Mouse (Mus musculus) kidney, adult 18-20 months (tissue): Measurements from ENCODE around the gene Tubb2b.

Experiments used
- DNase-seq: peaks from one replicate; pipeline ENCODE4 v3.0.0; 2021

Gene Tubb2b

DNA sequence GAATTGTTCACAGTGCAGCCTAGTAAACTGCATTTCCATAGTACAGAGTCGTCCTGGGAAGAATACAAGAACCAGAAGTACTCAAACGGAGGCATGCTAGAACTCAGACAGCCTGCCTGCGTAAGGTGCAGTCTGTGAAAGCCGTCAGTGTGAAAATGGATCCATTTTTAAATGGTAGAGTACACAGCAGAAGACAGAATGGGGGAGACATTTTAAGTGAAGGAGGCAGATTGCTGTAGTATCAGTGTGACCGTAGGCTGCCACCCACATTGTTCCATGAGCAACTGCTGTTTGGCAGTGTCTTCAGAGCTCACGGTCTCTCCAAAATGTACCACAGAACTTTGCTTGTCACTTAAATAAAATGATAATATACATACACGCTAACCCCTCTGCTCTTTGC, 4.0 kb upstream of the Tubb2b start:
- DNase-seq, result no peak

DNA sequence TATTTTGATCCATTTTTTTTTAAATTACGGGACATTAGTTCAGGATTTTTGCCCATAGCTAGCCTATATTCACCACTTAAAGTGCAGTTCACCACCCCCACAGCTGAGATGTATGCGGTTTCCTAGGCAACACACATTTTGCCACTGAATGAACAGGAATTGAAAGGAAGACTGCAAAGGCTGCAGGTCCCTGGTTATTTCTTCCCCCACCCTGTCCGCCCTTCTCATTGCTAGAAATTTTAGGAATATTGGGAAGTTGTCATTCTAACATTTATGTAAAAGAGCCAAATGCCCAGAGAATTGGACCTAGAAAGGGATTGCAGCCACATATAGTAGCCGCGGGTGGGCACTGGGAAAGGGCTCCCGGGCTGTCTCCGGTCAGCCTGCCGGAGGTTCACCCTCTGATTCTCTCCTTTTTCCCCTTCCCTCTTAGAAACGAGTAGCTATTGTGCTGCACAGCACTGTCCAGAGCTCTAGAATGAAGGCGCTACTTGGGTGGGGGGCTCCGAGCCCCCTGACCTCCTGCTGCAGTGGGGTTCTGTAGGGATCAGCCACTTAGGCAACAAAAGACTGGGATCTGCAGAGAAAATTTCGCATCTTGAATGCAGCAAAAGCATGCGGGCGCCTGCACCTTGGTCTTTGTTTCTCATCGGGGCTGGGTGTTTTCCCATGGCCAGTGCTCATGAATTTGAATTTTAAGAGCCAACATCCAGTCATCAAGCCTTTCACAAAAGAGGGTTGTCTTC, 3.2 kb upstream of the Tubb2b start:
- no peak for DNase-seq

DNA sequence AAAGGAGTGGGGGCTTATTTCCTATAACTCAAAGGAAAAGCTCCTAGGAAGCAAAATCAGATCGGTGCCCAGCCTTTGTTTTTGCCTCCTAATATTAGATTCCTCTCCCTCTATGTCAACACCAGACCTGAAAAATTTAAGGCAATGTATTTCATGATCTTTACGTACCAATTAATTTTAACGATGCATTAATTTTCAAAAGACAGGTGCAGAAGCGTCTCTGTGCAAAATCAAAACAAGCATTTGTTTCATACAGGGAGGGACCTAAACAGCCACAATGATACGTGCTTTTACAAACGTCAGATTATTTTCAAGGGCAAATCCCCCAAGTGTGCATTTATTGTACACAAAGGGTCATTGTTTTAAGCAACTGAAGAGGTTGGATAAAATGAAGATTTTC, 2.6 kb upstream of the Tubb2b start:
- no peak for DNase-seq

DNA sequence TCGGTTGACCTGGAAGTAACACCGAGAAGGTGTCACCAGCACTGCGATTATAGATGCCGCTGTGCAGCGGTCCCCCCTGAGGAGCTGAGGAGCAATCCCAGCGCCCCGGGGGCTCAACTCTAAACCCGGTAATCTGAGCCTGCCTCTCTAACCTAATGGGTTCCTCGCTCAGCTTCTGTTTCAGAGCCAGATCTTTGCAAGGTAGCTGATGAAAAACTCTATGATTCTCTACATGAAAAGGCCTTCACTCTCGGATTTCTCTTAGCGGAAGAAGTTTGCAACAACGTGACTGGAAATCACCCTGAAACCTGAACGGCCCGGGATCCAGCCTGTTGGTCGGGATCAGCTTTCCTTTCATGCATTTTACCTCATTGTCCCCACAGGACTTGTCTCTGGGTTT, 2.0 kb upstream of the Tubb2b start:
- no peak for DNase-seq

DNA sequence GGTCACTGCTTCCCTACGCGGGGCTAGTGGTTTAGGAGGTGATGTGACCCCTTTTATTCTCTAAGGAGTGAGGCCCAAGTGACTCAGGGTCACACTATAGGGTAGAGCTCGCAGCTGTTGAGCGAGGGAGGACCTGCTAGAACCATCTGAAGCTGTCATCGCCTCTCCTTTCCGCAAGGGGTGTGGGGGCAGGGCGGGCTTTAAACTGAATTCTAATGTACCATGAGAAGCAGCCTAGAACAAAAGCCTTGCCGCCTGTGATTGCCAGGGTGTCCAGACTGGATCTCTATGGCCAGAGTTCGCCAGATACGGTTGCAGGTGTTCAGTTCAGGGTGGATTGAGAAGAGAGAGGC, 1.4 kb upstream of the Tubb2b start:
- peak; percentile 36 for DNase-seq

DNA sequence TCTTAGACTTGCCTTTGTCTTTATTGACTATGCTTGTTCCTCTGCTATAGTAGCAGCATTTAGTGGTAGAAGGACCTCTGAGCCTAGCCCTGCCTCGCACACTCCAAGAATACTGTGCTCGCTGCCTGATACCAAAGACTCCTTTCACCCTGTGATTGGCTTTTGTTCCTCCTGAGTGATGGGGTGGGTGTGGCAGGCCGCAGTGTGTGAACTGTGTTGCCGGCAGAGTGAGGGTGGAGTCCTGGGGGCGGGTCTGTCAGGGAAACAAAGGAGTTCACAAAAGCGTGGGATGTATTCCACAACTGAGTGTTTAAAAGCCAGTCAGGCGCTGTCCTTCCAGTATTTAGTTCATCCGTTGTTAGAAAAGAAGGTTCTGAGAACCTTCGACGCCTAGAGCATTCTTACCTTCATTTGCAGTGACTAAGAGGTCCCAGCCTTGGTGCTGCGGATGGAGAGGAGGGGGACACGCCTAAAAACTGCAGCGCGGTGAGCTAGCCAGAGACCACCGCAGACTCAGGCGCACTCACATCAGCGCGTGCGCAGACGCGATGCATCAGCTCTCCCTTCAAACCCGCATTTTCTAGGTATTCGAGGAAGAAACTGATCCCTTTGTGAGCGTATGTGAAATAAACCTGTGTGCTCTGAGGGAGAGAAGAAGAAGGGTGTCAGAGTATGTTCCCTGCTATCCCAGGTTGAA, 893 bp upstream of the Tubb2b start:
- DNase-seq, result peak; percentile 30

DNA sequence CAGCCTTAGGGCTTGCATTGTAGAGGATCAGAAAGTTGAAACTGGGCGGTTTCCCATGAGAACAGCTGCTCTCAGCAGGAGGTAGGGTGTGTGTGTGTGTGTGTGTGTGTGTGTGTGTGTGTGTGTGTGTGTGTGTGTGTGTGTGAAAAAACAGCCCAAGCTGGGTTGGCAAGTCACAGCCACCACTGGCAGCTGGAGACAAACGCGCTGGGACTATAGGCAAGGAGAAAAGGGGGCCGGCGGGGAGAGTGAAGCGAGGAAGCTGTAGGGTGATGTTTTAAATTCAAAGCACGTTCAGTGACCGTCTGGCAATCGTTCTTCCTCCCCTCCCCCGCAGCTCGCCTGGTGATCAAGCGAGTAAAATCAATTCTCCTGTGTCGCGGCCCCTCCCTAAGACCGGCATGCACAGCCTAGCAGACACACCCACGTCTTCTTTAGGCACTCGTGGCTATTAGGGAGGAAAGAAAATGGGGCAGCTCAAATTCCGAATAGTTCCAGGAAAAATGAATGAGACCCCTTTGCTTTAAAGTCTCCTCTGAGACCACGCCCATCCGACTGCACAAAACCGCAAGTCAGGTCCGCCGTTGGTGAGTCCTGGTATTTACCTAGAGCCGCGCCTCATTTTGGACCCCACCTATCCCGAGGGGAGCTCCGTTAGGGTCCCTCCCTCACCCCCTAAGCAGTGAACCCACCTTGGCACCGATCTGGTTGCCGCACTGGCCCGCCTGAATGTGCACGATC, 611 bp downstream of the Tubb2b start:
- DNase-seq, result peak; percentile 74

DNA sequence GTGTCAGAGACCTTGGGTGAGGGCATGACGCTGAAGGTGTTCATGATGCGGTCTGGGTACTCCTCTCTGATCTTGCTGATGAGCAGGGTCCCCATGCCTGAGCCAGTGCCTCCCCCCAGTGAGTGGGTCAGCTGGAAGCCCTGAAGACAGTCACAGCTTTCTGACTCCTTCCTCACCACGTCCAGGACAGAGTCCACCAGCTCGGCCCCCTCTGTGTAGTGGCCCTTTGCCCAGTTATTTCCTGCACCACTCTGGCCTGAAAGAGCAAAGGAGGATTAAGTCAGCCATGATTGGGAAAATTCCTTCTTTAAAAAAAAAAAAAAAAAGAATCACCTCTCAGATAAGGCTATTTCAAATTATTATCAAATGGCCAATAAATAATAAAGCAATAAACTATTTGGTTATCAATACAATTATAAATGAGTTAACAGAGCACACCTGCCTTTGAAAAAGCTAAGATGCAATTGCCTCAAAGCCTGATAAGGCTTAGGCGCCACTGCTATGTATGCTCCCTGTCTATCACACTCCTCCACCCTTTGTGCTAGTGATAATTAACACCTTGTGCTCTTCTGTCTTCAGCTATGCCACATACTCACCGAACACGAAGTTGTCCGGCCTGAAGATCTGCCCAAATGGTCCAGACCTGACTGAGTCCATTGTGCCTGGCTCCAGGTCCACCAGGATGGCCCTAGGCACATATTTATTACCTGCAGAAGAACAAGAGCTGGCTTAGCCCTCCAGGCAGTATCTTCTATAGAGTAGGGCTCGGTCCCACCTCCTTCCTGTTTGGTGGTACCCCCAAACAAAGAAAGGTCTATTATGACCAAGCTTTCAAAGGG, 1.8 kb downstream of the Tubb2b start:
- DNase-seq, result no peak

DNA sequence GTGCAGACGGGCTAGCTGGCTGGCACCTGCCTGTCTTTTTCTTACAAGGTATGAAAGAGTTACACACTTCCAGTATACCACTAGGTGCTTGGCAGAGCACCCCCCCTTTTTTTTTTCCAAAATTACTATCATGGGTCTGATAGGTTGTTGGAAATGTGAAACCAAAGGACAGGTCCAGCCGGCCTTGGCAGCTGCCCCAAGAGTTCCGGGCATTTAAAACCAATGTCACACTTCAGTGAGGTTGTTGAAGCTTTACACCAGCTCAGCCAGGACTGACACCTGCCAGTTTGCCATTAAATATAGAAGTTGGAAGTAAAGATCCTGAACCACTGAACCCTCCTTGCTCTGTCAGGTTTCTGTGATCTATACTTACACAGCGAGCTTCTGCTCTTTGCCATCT, 4.6 kb downstream of the Tubb2b start:
- DNase-seq, result peak; percentile 69

DNA sequence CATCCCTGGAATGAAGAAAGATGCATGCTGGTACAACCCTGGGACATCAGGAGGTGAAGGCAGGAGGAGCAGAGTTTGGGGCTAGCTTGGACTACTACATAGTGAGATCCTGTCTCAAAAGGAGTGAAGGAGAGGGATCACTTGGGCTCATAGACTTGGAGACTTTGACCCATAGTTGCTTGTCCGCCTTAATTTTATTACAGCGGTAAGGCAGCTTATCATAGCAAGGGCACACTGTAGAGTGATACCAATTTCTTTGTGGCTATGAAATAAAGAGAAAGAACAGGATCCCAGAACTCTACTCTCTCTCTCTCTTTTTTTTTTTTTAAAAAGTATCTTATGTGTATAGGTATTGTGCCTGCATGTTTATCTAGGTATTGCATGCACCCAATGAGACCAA, 9.7 kb downstream of the Tubb2b start:
- DNase-seq, result no peak

DNA sequence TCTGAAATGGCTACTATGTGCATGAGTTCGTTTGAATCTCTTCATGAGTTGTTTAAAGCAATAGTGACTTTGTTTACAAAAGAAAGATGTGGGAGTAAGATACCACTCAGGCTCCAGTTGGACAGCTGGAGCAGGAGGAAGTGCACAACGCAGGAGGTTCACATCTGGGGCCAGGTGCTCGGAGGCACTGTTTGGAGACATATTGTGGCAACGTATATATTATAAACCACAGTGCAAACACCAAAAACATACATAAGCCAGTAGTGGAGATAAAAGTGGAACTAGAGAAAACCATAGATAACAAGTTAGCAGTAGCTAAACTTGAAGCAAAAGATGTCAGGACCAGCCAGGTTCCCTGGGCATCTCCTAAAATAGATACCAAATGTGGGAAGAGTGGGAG, 10.9 kb downstream of the Tubb2b start:
- no peak for DNase-seq

DNA sequence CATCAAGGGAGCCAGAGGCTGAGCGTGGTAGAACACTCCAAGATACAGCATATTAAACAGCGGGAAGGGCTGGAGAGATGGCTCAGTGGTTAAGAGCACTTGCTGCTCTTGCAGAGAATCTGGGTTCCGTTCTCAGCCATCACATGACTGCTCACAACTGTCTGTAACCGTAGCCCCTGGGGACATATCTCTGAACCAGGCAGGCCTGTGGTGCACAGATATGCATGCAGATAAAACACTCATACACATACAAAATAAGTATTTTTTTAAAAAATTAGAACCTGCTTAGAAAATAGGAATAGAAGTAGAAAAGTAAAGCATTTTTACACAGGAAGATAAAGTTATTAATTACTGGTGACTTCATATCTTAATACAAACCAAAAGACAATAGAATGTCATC, 11.4 kb downstream of the Tubb2b start:
- no peak for DNase-seq

DNA sequence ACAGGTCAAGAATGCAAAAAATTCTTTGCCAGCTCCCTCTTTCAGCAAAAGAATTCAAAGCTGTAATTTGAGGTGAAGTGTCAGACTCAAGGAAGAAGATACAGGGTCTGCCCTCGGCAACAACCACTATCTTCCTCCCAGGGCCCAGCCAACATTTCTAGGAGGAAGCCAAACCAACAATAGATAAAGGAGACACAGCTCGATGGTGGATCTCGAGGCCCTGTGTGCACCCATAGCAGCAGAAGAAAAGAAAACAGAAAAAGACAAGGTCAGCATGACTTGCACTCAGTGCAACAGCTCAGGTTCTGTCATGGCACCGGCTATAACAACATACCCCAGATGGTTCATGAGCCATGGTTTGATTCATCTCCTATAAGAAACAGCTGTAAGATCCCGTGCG, 13.8 kb downstream of the Tubb2b start:
- DNase-seq, result no peak

DNA sequence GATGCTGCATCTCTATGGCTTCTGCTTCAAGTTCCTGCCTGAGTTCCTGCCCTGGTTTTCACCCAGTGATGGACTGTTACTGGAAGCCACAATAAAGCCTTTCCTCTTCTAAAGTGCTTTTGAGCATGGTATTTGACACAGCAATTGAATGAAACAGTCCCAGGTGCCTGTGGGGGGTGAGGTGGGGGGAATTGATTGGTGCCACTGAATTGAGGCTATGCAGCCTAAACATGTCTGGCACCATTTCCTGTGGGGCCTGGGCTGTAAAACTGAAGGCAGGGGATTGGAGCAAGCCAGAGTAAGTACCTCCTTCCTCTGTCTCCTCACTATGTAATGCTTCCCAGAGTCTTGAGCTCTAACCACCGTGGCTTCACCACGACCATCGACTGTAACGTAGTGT, 15.6 kb downstream of the Tubb2b start:
- no peak for DNase-seq

DNA sequence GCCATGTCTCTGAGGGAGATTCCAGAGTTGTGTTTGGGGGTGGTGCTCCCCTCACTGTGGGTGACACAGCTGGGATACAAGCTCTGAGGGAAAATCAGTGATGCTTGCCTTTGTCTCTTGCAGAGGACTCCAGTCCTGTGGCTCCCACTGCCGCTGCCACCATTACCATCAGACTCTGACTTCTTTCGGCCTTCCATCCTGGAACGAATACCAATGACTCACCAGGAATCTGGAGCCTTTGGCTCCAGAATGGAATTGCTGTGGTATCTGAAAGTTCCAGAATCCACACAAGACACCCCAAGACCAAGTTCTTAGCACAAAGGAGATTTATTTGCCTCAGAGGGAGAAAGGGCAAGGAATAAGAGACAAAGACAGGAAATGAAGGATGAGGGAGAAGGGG, 17.2 kb downstream of the Tubb2b start:
- no peak for DNase-seq

DNA sequence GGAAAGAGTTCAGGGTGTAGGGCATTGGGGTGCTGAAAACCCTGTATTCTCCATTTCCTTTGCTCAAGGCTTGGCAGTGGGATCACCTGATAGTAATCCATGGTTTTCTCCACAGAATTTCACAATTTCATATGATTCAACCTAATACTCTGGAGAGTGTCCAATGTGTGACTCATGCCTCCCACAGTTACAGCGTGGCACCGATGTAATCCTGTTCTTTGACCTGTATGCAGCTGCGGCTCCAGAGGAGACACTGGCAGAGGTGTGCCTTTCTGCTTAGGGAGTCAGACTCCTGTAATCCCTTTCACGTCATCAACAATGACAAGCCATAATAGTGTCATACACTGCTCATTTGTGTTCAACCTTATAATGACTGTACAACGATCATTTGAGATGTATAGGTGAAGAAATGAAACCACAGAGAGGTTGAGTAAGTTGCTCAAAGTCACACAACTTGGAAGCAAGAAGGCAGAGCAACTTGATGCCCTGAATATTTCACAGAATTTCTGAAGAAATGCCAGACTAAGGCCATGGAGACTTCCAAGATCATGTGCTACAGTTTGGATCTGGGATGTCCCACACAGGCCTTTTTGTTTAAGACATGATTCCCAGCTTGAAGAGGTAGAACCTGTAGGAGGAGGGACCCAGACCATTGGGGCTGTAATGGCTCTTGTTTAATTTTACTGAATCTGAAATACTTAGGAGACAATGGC, 17.7 kb downstream of the Tubb2b start:
- DNase-seq, result no peak

DNA sequence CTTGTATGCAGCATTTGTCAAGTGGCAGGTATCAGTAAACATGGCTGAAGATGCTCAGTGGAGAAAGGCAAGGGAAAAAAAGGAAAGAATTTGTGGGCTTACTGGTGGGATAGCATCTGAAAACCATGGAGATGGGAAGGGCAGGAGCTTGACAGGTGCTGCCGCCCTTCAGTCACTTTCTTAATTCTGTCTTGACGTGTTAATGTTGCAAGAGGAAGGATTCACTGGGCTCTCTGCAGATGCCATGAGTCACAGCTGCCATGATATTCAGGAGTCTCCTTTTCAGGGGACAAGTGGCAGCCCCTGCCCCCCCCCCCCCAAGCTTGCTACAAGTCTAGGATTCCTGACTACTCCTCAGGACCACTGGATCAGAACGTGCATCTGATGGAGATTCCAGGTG, 18.4 kb downstream of the Tubb2b start:
- DNase-seq, result no peak

DNA sequence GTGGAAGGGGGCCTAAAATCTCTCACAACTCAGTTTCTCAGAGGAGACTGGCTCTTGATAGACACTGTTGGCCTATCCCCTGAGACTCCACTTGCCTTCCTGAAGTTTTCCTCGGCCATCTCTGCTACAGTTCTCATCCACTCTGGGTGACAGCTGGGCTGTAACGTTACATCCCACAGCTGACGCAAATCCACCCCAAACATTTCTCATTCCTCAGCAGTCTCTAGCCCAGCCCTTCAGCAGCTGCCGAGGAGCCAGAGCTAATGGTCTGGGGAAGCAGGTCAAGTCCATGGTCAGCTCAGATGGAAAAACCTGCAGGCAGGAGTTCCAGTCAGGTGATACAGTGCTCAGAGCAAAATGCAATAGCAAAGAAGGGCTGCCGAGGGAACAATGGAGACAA, 19.2 kb downstream of the Tubb2b start:
- DNase-seq, result peak; percentile 40

DNA sequence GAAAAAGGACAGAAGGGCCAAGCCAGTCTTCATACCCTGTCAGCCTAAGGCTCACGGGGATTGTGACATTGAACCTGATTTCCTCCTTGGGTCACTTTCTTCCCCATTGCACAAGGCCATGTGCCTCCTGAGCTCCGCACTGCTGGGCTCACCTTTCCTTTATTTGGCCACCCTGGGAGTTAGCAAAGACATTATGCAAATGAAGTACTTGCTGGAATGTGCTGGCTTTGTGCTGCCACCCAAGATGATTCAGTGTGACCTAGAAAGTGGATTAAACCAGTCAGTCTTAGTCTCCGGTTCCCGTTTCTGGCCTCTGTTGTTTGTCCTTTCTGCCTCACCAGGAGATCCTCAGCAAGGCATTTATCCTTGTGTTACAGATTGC, 20.6 kb downstream of the Tubb2b start:
- peak; percentile 50 for DNase-seq

DNA sequence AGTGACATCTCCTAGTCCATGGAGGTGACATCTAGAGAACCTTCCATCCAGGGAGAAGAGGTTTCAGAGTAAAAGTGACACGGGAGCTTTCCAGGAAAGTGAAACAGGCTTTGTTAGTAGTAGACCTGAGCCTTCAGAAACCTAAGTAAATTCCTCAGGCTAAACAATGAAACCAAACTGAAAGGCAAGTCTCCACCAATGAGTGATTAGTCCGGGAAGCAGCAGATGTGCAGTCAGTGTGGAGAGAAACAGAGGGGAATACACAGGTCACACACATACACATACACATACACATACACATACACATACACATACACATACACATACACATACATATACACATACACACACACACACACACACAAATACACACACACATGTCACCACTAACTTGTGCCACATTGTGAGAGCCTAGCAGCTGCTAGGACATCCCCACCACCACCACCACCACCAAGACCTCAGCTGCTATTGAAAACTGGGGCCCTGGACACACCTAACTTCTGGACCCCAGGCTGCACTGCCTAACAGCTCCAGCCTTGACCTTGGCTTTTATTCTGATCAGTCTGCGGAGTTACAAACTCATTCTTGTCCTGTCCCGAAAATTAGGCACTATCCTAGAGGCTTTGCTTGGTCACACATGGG, 21.1 kb downstream of the Tubb2b start:
- DNase-seq, result no peak

DNA sequence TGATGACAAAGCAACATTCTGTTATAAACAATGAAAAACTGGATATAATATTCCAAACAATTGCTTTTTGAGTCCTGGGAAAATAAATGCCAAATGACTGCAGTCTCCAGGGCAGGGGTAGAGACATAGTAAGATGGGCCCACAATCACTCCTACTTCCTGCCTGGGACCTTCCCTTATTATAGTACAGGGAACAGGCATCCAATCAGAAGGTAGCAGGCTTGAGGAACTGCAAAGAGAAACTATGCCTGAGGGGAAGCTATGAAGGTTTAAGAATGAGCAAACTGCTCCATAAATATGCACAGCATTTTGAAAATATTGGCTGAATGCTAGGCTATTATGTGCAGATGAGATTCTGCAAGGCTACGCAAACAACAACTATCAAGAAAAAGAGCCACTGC, 23.3 kb downstream of the Tubb2b start:
- DNase-seq, result no peak

DNA sequence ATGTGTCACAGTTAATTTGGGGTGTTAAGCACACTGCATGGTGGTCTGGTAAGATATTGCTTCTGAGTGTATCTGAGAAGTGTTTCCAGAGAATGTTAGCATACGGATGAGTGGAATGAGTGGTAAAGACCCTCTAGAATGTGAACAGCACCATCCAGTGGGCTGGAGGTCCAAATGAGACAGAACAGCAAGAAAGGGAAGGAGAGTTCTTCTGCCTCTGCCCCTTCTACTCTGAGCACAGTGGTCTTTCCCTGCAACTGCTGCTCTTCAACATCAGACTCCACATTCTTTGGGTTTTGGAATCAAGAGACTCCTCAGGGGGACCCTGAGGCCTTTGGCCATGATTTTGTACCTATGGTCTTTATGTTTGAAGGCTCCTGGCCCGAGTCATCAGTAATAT, 24.0 kb downstream of the Tubb2b start:
- DNase-seq, result no peak
